Mouse (Mus musculus) liver, embryonic 12.5 days (tissue): ENCODE data around the gene Hoxa5. TPM values are rescaled to one million over a fixed set of nuclear protein-coding genes. Genes with fewer than 3 reads are reported as not detected.
A peak's percentile ranks its signal among the peaks of the same experiment; 100 is the strongest.

ENCODE experiments used
- ATAC-seq: fragments of 200-750 bp; cut with Nextera tagmentation; 2 replicates; pipeline ENCODE4 v1.8.0; 2017; ENCODE audit warnings: moderate number of reproducible peaks, mild to moderate bottlenecking, moderate library complexity
- H3K27ac ChIP-seq: fragments of 300-500 bp; sonication (generic); 2 replicates; pipeline ENCODE4 v1.5.1; 2016; ENCODE audit warnings: mild to moderate bottlenecking
- H3K27me3 ChIP-seq: fragments of 300-500 bp; sonication (generic); replicated peaks from 2 replicates; pipeline ENCODE4 v1.6.1; 2016; ENCODE audit warnings: mild to moderate bottlenecking, moderate library complexity
- H3K36me3 ChIP-seq: fragments of 300-500 bp; sonication (generic); 2 replicates; pipeline ENCODE4 v1.6.1; 2016; ENCODE audit warnings: mild to moderate bottlenecking, moderate library complexity
- H3K4me1 ChIP-seq: fragments of 300-500 bp; sonication (generic); 2 replicates; pipeline ENCODE4 v1.6.1; 2016
- H3K4me2 ChIP-seq: fragments of 300-500 bp; sonication (generic); 2 replicates; pipeline ENCODE4 v1.6.1; 2016; ENCODE audit warnings: mild to moderate bottlenecking, moderate library complexity
- H3K4me3 ChIP-seq: fragments of 300-500 bp; sonication (generic); 2 replicates; pipeline ENCODE4 v1.5.1; 2016; ENCODE audit warnings: mild to moderate bottlenecking, moderate library complexity
- H3K9ac ChIP-seq: fragments of 300-500 bp; sonication (generic); 2 replicates; pipeline ENCODE4 v1.6.1; 2016; ENCODE audit warnings: mild to moderate bottlenecking, moderate library complexity
- H3K9me3 ChIP-seq: fragments of 300-500 bp; sonication (generic); replicated peaks from 2 replicates; pipeline ENCODE4 v1.6.1; 2016; ENCODE audit warnings: mild to moderate bottlenecking, moderate library complexity
- WGBS: fragments of 180-500 bp; shearing (Covaris S2); methylation state at CpG from one replicate; pipeline ENCODE4 v1.1.7; 2016; ENCODE audit not compliant: insufficient replicate concordance; 5-methylcytosine and 5-hydroxymethylcytosine counted together
- polyA plus RNA-seq: library from polyadenylated mRNA; unstranded; fragments of >200 nt; fragmentation: Nextera tagmentation; extraction: Ambion mirVana; gene quantifications from 2 replicates; pipeline ENCODE4 v1.2.1, GENCODE M21; 2016

Gene Hoxa5
- polyA plus RNA-seq, 1 experiment from 2014 or later, result 2.1 TPM

DNA sequence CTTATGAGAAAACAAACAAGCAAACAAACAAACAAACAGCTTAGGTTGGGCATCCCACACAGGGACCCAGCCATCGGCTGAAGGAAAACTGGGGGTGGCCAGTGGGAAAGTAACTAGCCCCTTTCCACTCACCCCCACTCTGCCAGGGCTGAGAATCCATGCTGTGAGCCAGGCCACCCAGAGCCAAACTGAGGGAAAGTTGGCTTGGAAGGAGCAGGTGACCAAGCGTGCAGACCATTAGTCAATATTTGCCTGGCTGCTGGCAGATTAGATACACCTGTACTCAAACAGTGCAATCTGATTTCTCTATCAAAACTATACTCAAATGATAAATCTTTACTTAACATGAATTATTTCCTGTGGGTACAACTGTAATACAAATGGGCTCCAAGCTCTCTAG lies 22.4 kb downstream of the Hoxa5 start:
- 27% methylated on average over 2 of the region's 2 CpGs for WGBS
- Histone ChIP-seq H3K4me2 (no peak overlapping the region), H3K9me3 (no peaks in the 10 kb centered on the region)

DNA sequence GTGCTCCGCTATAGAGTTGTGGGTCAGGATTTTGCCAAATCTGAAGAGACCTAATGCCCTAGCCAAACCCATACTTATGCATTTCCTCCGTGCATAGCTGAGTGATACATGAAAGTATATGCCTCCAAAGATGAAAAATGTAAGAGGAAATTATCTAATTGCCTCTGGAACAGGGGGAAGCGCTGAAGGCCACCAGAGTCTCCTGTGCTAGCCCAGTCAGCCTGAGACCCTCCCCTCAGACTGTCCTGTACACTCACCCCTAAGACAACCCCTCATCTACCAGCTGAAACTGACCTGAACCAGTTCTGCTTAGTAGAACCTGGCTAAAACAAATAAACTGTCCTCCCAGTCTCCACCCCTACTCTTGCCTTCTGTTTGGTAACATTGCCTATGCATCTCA lies 23.7 kb downstream of the Hoxa5 start:
- H3K4me3 ChIP-seq, result no peak overlapping the region
- H3K9me3 ChIP-seq, result no peaks in the 10 kb centered on the region
- H3K27ac ChIP-seq, result no peak overlapping the region
- no peak for ATAC-seq
- H3K4me1 ChIP-seq, result peaks cover 13% of the 10 kb centered on the region; the same call in 1 of the 2 replicates
- H3K9ac ChIP-seq, result no peak overlapping the region
- no peaks in the 10 kb centered on the region for H3K36me3 ChIP-seq
- H3K4me2 ChIP-seq, result no peak overlapping the region
- peaks cover 100% of the 10 kb centered on the region for H3K27me3 ChIP-seq
- 14% methylated on average over 3 of the region's 3 CpGs for WGBS

More for the DNA sequence above, 22.4 kb downstream of the Hoxa5 start:
- Histone ChIP-seq H3K9ac (no peak overlapping the region), H3K4me3 (no peak overlapping the region), H3K4me1 (peaks cover 13% of the 10 kb centered on the region; the same call in 1 of the 2 replicates), H3K36me3 (no peaks in the 10 kb centered on the region), H3K27me3 (peaks cover 100% of the 10 kb centered on the region), H3K27ac (no peak overlapping the region)
- ATAC-seq, result no peak

GRCm38 (mm10) chr6:52180213-52180710 lies 24.1 kb downstream of the Hoxa5 start:
- H3K9ac ChIP-seq, result no peak overlapping the region
- peaks cover 13% of the 10 kb centered on the region; the same call in 1 of the 2 replicates for H3K4me1 ChIP-seq
- H3K4me3 ChIP-seq, result peak overlapping the region; percentile 26; the same call in 1 of the 2 replicates
- H3K9me3 ChIP-seq, result no peaks in the 10 kb centered on the region
- ATAC-seq, result no peak
- H3K27me3 ChIP-seq, result peaks cover 100% of the 10 kb centered on the region
- 9% methylated on average over 11 of the region's 11 CpGs for WGBS
- H3K4me2 ChIP-seq, result peak overlapping the region; percentile 43
- no peak overlapping the region for H3K27ac ChIP-seq
- no peaks in the 10 kb centered on the region for H3K36me3 ChIP-seq

GRCm38 (mm10) chr6:52179690-52180089 lies 24.7 kb downstream of the Hoxa5 start:
- Histone ChIP-seq H3K9ac (peak overlapping the region; percentile 27; the same call in 1 of the 2 replicates), H3K27ac (no peak overlapping the region), H3K4me1 (peaks cover 12% of the 10 kb centered on the region; the same call in 1 of the 2 replicates), H3K4me2 (peak overlapping the region; percentile 43), H3K4me3 (peak overlapping the region; percentile 26), H3K36me3 (no peaks in the 10 kb centered on the region), H3K27me3 (peaks cover 100% of the 10 kb centered on the region), H3K9me3 (no peaks in the 10 kb centered on the region)
- 3% methylated on average over 10 of the region's 10 CpGs for WGBS
- no peak for ATAC-seq

DNA sequence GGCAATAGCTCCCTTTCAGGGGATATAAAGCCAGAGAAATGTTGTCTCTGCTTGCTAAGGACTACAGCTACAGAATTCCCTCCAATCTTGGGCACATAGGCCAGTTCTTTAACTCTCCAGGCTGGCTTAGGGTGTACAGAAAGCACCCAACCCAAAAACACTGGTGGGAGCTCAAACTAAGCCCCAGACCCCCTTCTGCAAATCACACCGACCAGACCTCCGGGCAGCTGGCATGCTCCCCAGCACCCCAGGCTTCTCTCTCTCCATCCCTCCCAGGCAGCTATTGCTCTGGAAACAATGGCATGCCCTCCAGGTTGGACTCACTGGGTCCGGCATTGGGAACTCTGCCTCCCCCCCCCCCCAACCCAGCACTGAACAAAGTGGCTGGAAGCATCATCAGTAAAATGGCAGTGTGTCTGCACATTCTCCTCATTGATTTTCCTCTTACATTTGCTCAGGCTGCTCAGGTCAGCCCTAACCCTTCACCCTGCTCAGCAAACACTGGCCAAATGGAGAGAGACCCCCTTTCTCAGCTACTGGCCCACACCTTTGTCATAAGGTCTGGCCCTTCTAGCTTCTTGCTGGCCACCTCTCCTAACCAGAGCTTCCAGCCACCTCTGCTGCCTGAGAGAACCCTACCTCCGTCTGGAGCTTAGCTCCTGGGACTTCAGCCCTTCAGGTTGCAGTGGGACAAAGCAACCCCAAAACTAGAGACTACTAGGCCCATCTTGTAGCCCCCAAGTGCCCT lies 25.3 kb downstream of the Hoxa5 start:
- Histone ChIP-seq H3K4me1 (0 out of 2 replicates have a peak, but pooled peaks cover 10% of the 10 kb centered on the region), H3K36me3 (no peaks in the 10 kb centered on the region), H3K27me3 (peaks cover 98% of the 10 kb centered on the region), H3K9me3 (no peaks in the 10 kb centered on the region), H3K9ac (peak overlapping the region; percentile 27; the same call in 1 of the 2 replicates), H3K4me3 (peak overlapping the region; percentile 26), H3K27ac (peak overlapping the region; percentile 28; the same call in 1 of the 2 replicates), H3K4me2 (peak overlapping the region; percentile 43)
- no peak for ATAC-seq
- WGBS, result 8% methylated on average over 4 of the region's 4 CpGs

- no peak overlapping the region for H3K27ac ChIP-seq
Measured at GRCm38 (mm10) chr6:52177806-52178205, 26.6 kb downstream of the Hoxa5 start.

GRCm38 (mm10) chr6:52177061-52177735 lies 27.2 kb downstream of the Hoxa5 start, which contains the start of gene 5730596B20Rik:
TSS of gene 5730596B20Rik (plus strand) at chr6:52177498.
- 2% methylated on average over 36 of the region's 36 CpGs for WGBS
- no peak for ATAC-seq
- Histone ChIP-seq H3K9ac (peak within 1 kb of the TSS; percentile 61), H3K4me2 (peak within 1 kb of the TSS; percentile 49), H3K4me3 (peak within 1 kb of the TSS; percentile 50), H3K27ac (peak within 1 kb of the TSS; percentile 77; the same call in 1 of the 2 replicates), H3K36me3 (no peaks in the 10 kb centered on the region), H3K9me3 (no peaks in the 10 kb centered on the region), H3K27me3 (peaks cover 98% of the 10 kb centered on the region), H3K4me1 (peaks cover 7% of the 10 kb centered on the region; the same call in 1 of the 2 replicates)

More at GRCm38 (mm10) chr6:52177806-52178205, 26.6 kb downstream of the Hoxa5 start:
- WGBS, result 2% methylated on average over 9 of the region's 9 CpGs
- Histone ChIP-seq H3K27me3 (peaks cover 98% of the 10 kb centered on the region), H3K4me3 (peak overlapping the region; percentile 50; the same call in 1 of the 2 replicates), H3K4me2 (peak overlapping the region; percentile 49), H3K4me1 (peaks cover 1% of the 10 kb centered on the region; the same call in 1 of the 2 replicates), H3K9me3 (no peaks in the 10 kb centered on the region), H3K36me3 (no peaks in the 10 kb centered on the region), H3K9ac (0 out of 2 replicates have a peak overlapping the region, but pooled peaks have one; percentile 13)
- ATAC-seq, result no peak

DNA sequence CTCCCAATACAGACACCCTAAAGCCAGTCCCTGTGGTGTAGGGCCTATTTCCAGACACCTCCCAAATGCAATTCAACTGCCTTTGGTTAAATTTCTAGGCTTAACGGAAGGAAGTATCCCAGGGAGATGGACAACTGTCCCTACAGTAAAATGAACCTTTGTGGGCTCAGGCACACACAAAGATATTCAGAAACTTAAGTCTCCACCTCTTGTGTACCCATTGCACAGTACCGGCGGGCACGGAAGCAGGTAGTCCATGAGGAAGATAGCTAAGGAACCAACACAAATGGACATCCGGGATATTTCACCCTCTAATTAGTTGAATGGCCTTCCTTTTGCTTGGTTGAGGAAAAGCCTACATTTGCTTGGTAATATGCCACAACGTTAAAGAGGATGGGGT lies 28.0 kb downstream of the Hoxa5 start:
- H3K27ac ChIP-seq, result peak overlapping the region; percentile 77; the same call in 1 of the 2 replicates
- 4% methylated on average over 6 of the region's 6 CpGs for WGBS
- no peak for ATAC-seq
- H3K4me2 ChIP-seq, result peak overlapping the region; percentile 49
- no peaks in the 10 kb centered on the region for H3K9me3 ChIP-seq
- peak overlapping the region; percentile 50 for H3K4me3 ChIP-seq
- no peaks in the 10 kb centered on the region for H3K36me3 ChIP-seq
- H3K4me1 ChIP-seq, result peaks cover 12% of the 10 kb centered on the region; the same call in 1 of the 2 replicates
- peaks cover 98% of the 10 kb centered on the region for H3K27me3 ChIP-seq
- H3K9ac ChIP-seq, result peak overlapping the region; percentile 39; the same call in 1 of the 2 replicates

GRCm38 (mm10) chr6:52175864-52176263 lies 28.5 kb downstream of the Hoxa5 start:
- Histone ChIP-seq H3K36me3 (no peaks in the 10 kb centered on the region), H3K4me2 (peak overlapping the region; percentile 49), H3K27me3 (peaks cover 98% of the 10 kb centered on the region), H3K27ac (peak overlapping the region; percentile 77), H3K4me1 (peaks cover 12% of the 10 kb centered on the region; the same call in 1 of the 2 replicates), H3K9ac (peak overlapping the region; percentile 53), H3K4me3 (peak overlapping the region; percentile 50), H3K9me3 (no peaks in the 10 kb centered on the region)
- ATAC-seq, result no peak
- 1% methylated on average over 11 of the region's 35 CpGs for WGBS

DNA sequence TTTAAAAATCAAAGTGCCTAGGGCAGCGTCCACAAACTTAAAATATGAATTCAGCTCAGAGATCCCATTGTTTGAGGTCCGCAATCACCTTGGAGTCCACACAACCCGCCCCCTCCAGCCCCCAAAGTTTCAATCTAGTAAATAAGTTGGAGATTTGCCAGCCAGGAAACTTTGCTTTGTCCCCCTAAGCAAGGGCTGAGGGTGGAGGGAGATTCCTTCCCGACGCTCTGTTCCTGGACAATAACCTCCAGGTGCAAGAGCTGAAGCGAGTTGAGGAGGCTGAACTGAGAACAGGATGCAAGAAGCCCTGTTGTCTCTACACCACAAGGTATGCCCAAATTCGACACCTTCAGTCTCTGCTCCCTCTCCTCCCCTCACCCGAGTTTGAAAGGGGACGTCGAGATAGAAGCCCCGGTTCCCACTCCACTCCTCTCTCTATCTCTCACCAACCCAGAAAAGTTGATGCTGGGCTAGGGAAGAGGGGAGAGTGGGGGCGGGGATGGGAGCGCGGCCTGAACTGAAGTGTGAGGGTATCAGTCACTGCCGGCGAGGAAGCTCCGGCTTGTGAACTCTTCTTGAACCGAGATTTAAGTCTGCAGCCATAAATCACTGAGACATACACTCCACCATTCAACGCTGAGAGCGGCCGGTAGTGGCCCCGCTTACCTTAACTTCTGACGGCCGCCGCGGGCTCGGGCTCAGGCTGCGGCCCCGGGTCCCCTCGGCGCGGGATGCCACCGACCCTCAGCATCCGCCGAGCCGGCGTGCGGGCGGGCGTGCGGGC lies 29.2 kb downstream of the Hoxa5 start:
- H3K9me3 ChIP-seq, result no peaks in the 10 kb centered on the region
- peak overlapping the region; percentile 53 for H3K9ac ChIP-seq
- no peak for ATAC-seq
- peak overlapping the region; percentile 49 for H3K4me2 ChIP-seq
- WGBS, result 3% methylated on average over 41 of the region's 41 CpGs
- H3K4me1 ChIP-seq, result peaks cover 12% of the 10 kb centered on the region; the same call in 1 of the 2 replicates
- H3K4me3 ChIP-seq, result peak overlapping the region; percentile 50
- peaks cover 98% of the 10 kb centered on the region for H3K27me3 ChIP-seq
- no peaks in the 10 kb centered on the region for H3K36me3 ChIP-seq
- peak overlapping the region; percentile 77 for H3K27ac ChIP-seq

GRCm38 (mm10) chr6:52173648-52174047 lies 30.7 kb downstream of the Hoxa5 start:
- no peaks in the 10 kb centered on the region for H3K9me3 ChIP-seq
- H3K9ac ChIP-seq, result no peak overlapping the region
- no peak overlapping the region for H3K27ac ChIP-seq
- peaks cover 98% of the 10 kb centered on the region for H3K27me3 ChIP-seq
- H3K36me3 ChIP-seq, result no peaks in the 10 kb centered on the region
- peaks cover 12% of the 10 kb centered on the region; the same call in 1 of the 2 replicates for H3K4me1 ChIP-seq
- no peak overlapping the region for H3K4me3 ChIP-seq
- H3K4me2 ChIP-seq, result peak overlapping the region; percentile 52; the same call in 1 of the 2 replicates
- no peak for ATAC-seq
- 3% methylated on average over 4 of the region's 4 CpGs for WGBS
